Mouse (Mus musculus) liver, embryonic 14.5 days (tissue): ENCODE measurements around the gene St6galnac3. TPM values are rescaled to one million over a fixed set of nuclear protein-coding genes. Genes with fewer than 3 reads are reported as not detected.

Experiments
- ATAC-seq: fragments of 200-750 bp; cut with Nextera tagmentation; 2 replicates; pipeline ENCODE4 v1.8.0; 2017; ENCODE audit warnings: moderate number of reproducible peaks, mild to moderate bottlenecking, moderate library complexity; ENCODE audit not compliant: insufficient read depth
- DNase-seq, 3 experiments: peaks; one replicate each; pipeline ENCODE4 v3.0.0-alpha.2; 2012 to 2013; ENCODE audit warnings: low read depth in 3 of 3, low spot score in 3 of 3
- H3K27ac ChIP-seq: fragments of 300-500 bp; sonication (generic); 2 replicates; pipeline ENCODE4 v1.5.1; 2014; ENCODE audit warnings: moderate library complexity, mild to moderate bottlenecking, control low read depth, inconsistent platforms
- H3K27me3 ChIP-seq: fragments of 300-500 bp; sonication (generic); 2 replicates; pipeline ENCODE4 v1.6.1; 2014; ENCODE audit warnings: mild to moderate bottlenecking, low read length, moderate library complexity; ENCODE audit not compliant: control insufficient read depth, insufficient read depth
- H3K36me3 ChIP-seq: fragments of 300-500 bp; sonication (generic); replicated peaks from 2 replicates; pipeline ENCODE4 v1.6.1; 2014; ENCODE audit warnings: low read depth; ENCODE audit not compliant: control insufficient read depth, insufficient read depth
- H3K4me1 ChIP-seq, 2 experiments: fragments of 200-500 bp in 1 of 2; fragments of 300-500 bp in 1 of 2; sonication (generic) in 1 of 2; replicated peaks; 2 replicates each; pipeline ENCODE4 v1.6.1; 2012 to 2014; ENCODE audit warnings: antibody characterized with exemption in 1 of 2, inconsistent platforms in 1 of 2, low read length in 1 of 2; ENCODE audit not compliant: control insufficient read depth in 2 of 2, insufficient read depth in 2 of 2
- H3K4me2 ChIP-seq: fragments of 300-500 bp; sonication (generic); 2 replicates; pipeline ENCODE4 v1.6.1; 2014; ENCODE audit warnings: low read depth, mild to moderate bottlenecking, control low read depth, moderate library complexity
- H3K4me3 ChIP-seq, 2 experiments: fragments of 200-500 bp in 1 of 2; fragments of 300-500 bp in 1 of 2; sonication (generic) in 1 of 2; 2 replicates each; pipeline ENCODE4 v1.5.1; 2012 to 2014; ENCODE audit warnings: low read depth in 2 of 2, low read length in 2 of 2, mild to moderate bottlenecking in 2 of 2, control low read depth in 1 of 2, inconsistent platforms in 1 of 2, moderate library complexity in 1 of 2; ENCODE audit not compliant: insufficient read depth in 1 of 2
- H3K9ac ChIP-seq: fragments of 300-500 bp; sonication (generic); replicated peaks from 2 replicates; pipeline ENCODE4 v1.6.1; 2014; ENCODE audit warnings: mild to moderate bottlenecking, control low read depth, moderate library complexity
- H3K9me3 ChIP-seq: fragments of 300-500 bp; sonication (generic); 2 replicates; pipeline ENCODE4 v1.6.1; 2016; ENCODE audit warnings: low read length, mixed read lengths; ENCODE audit not compliant: control insufficient read depth
- CTCF ChIP-seq: IDR thresholded peaks from 2 replicates; pipeline ENCODE4 v1.5.1; 2016; ENCODE audit warnings: antibody characterized with exemption, low read depth, control low read depth
- EP300 ChIP-seq: IDR thresholded peaks from 2 replicates; pipeline ENCODE4 v1.6.1; 2016; ENCODE audit warnings: antibody characterized with exemption, low read depth
- WGBS: fragments of 180-500 bp; shearing (Covaris S2); extraction: QIAGEN DNeasy Blood & Tissue Kit; methylation state at CpG from one replicate; pipeline ENCODE4 v1.1.7; 2014; ENCODE audit not compliant: insufficient replicate concordance; 5-methylcytosine and 5-hydroxymethylcytosine counted together
- polyA plus RNA-seq, 2 experiments: library from polyadenylated mRNA; depleted of rRNA in 1 of 2; stranded (reverse) in 1 of 2; unstranded in 1 of 2; fragments of >200 nt; fragmentation: Nextera tagmentation in 1 of 2; extraction: Ambion mirVana in 1 of 2; gene quantifications; 2 replicates each; pipeline versions ENCODE4 v1.2.1 to v1.2.3; 2012 to 2014

St6galnac3 gene
- polyA plus RNA-seq, 2 experiments = 2.9 to 5.7 TPM

- no peaks in the 10 kb centered on the region for H3K36me3 ChIP-seq
- H3K27ac ChIP-seq = no peak overlapping the region
- no peak overlapping the region for H3K9ac ChIP-seq
- H3K27me3 ChIP-seq = no peaks in the 10 kb centered on the region
- DNase-seq (no peak), ATAC-seq (no peak)
- 85% methylated on average over 15 of the region's 15 CpGs for WGBS
- no peak overlapping the region for H3K4me2 ChIP-seq
- H3K4me3 ChIP-seq = no peak overlapping the region
- H3K9me3 ChIP-seq = no peaks in the 10 kb centered on the region
- no peak for TF ChIP-seq CTCF
- TF ChIP-seq EP300 = no peak
- peaks cover 11 to 13% of the 10 kb centered on the region in 2 experiments for H3K4me1 ChIP-seq
Measured at GRCm38 (mm10) chr3:153659575-153660168, 65.3 kb downstream of the St6galnac3 start.

- H3K27me3 ChIP-seq = no peaks in the 10 kb centered on the region
- no peak overlapping the region for H3K4me3 ChIP-seq
- no peaks in the 10 kb centered on the region for H3K36me3 ChIP-seq
- peak; percentile 70 for ATAC-seq
- TF ChIP-seq CTCF (peak; percentile 92), EP300 (no peak)
- no peak overlapping the region for H3K9ac ChIP-seq
- H3K4me2 ChIP-seq = no peak overlapping the region
- no peaks in the 10 kb centered on the region for H3K9me3 ChIP-seq
- DNase-seq = no peak
- WGBS = 65% methylated on average over 22 of the region's 22 CpGs
- H3K4me1 ChIP-seq = peaks cover 0 to 3% of the 10 kb centered on the region in 2 experiments; a peak in 2 of 4 replicates
- H3K27ac ChIP-seq = no peak overlapping the region
Measured at GRCm38 (mm10) chr3:153658051-153658777, 66.8 kb downstream of the St6galnac3 start.

- DNase-seq = peak in 2 of 3 experiments; percentile 36 to 56
- Histone ChIP-seq H3K27ac (no peak overlapping the region), H3K4me2 (no peak overlapping the region), H3K36me3 (no peaks in the 10 kb centered on the region), H3K4me3 (no peak overlapping the region), H3K27me3 (no peaks in the 10 kb centered on the region), H3K4me1 (peaks cover 0 to 3% of the 10 kb centered on the region in 2 experiments; a peak in 2 of 4 replicates), H3K9me3 (no peaks in the 10 kb centered on the region), H3K9ac (no peak overlapping the region)
- no peak for ATAC-seq
- TF ChIP-seq EP300 = no peak
- peak; percentile 85 for TF ChIP-seq CTCF
- WGBS = 37% methylated on average over 9 of the region's 9 CpGs
Measured at GRCm38 (mm10) chr3:153655071-153655470, 69.9 kb downstream of the St6galnac3 start.

- H3K36me3 ChIP-seq = no peaks in the 10 kb centered on the region
- no peak overlapping the region for H3K27ac ChIP-seq
- no peak overlapping the region for H3K4me2 ChIP-seq
- H3K9ac ChIP-seq = no peak overlapping the region
- DNase-seq (no peak), ATAC-seq (no peak)
- no peaks in the 10 kb centered on the region for H3K9me3 ChIP-seq
- no peaks in the 10 kb centered on the region for H3K27me3 ChIP-seq
- no peak for TF ChIP-seq EP300
- TF ChIP-seq CTCF = no peak
- peaks cover 0 to 3% of the 10 kb centered on the region in 2 experiments; a peak in 2 of 4 replicates for H3K4me1 ChIP-seq
- H3K4me3 ChIP-seq = no peak overlapping the region
- WGBS = 91% methylated on average over 3 of the region's 3 CpGs
Measured at GRCm38 (mm10) chr3:153652850-153653249, 72.1 kb downstream of the St6galnac3 start.

GRCm38 (mm10) chr3:153648713-153649112 lies 76.3 kb downstream of the St6galnac3 start:
- no peaks in the 10 kb centered on the region for H3K9me3 ChIP-seq
- 79% methylated on average over 8 of the region's 8 CpGs for WGBS
- ATAC-seq = no peak
- no peaks in the 10 kb centered on the region for H3K4me1 ChIP-seq
- H3K27ac ChIP-seq = no peak overlapping the region
- H3K36me3 ChIP-seq = no peaks in the 10 kb centered on the region
- H3K4me3 ChIP-seq = no peak overlapping the region
- H3K9ac ChIP-seq = no peak overlapping the region
- TF ChIP-seq EP300 (no peak), CTCF (no peak)
- H3K27me3 ChIP-seq = no peaks in the 10 kb centered on the region
- no peak for DNase-seq
- H3K4me2 ChIP-seq = no peak overlapping the region
